Mouse (Mus musculus) T-cell, adult 66 days (primary cell): ENCODE measurements around the gene Selenbp1. TPM values are rescaled to one million over a fixed set of nuclear protein-coding genes. Genes with fewer than 3 reads are reported as not detected.

Source experiments
- total RNA-seq, 2 experiments: library from RNA; stranded (reverse); gene quantifications; 3 replicates in 1 of 2; 4 replicates in 1 of 2; pipeline ENCODE4 v1.2.4; 2023

The Selenbp1 gene
- total RNA-seq = 1 to 10 TPM; 2.1 to 3.2 TPM

GRCm38 (mm10) chr3:94932809-94933564, at the start of gene Selenbp1:
TSS of gene Selenbp1 (plus strand) at chr3:94933056.

GRCm38 (mm10) chr3:94886316-94887224, 46.3 kb upstream of the Selenbp1 start, which contains the start of gene Psmb4:
TSS of gene Psmb4 (minus strand) at chr3:94886961.

GRCm38 (mm10) chr3:94953764-94954616, 21.1 kb downstream of the Selenbp1 start, which contains the start of gene Rfx5:
TSS of gene Rfx5 (plus strand) at chr3:94954075.

GRCm38 (mm10) chr3:94974528-94975422, 41.9 kb downstream of the Selenbp1 start, which contains the start of gene Pi4kb:
TSS of gene Pi4kb (plus strand) at chr3:94974731.

Other genes with a start within 250 kb of the Selenbp1 start
- not detected for gene Selenbp2, start 239.5 kb upstream of the Selenbp1 start, total RNA-seq
- gene Cgn, start 146.6 kb upstream of the Selenbp1 start, total RNA-seq = under 1 TPM; 0.64 to 0.95 TPM
- gene Pogz, start 95.5 kb upstream of the Selenbp1 start, total RNA-seq = 10 to 100 TPM; 78.1 to 89.3 TPM
- gene Psmb4, start 46.1 kb upstream of the Selenbp1 start, total RNA-seq = 100 to 1,000 TPM; 239 to 265 TPM
- 10 to 100 TPM; 38.4 to 42.1 TPM for gene Rfx5, start 21.0 kb downstream of the Selenbp1 start, total RNA-seq
- 10 to 100 TPM; 46.3 to 60.2 TPM for gene Pi4kb, start 41.7 kb downstream of the Selenbp1 start, total RNA-seq
- 10 to 100 TPM; 52.6 to 67.5 TPM for gene Zfp687, start 82.4 kb downstream of the Selenbp1 start, total RNA-seq
- 100 to 1,000 TPM; 129 to 138 TPM for gene Psmd4, start 109.6 kb downstream of the Selenbp1 start, total RNA-seq
- 10 to 100 TPM; 50.7 to 51.1 TPM for gene Pip5k1a, start 173.9 kb downstream of the Selenbp1 start, total RNA-seq
- gene Vps72, start 178.0 kb downstream of the Selenbp1 start, total RNA-seq = 10 to 100 TPM; 52.0 to 60.6 TPM
- gene Tmod4, start 191.4 kb downstream of the Selenbp1 start, total RNA-seq = 1 to 10 TPM; 1.8 to 2.5 TPM
- gene Scnm1, start 201.0 kb downstream of the Selenbp1 start, total RNA-seq = 10 to 100 TPM; 73.5 to 75.0 TPM
- gene Lysmd1, start 201.0 kb downstream of the Selenbp1 start, total RNA-seq = 1 to 10 TPM; 4.9 to 6.6 TPM
- gene Tnfaip8l2, start 209.3 kb downstream of the Selenbp1 start, total RNA-seq = 10 to 100 TPM; 72.2 to 80.0 TPM
- gene Sema6c, start 227.4 kb downstream of the Selenbp1 start, total RNA-seq = 1 to 10 TPM; 3.1 to 5.3 TPM